ENCODE assay signal across 15 mouse cellular contexts in the genomic region with DNA sequence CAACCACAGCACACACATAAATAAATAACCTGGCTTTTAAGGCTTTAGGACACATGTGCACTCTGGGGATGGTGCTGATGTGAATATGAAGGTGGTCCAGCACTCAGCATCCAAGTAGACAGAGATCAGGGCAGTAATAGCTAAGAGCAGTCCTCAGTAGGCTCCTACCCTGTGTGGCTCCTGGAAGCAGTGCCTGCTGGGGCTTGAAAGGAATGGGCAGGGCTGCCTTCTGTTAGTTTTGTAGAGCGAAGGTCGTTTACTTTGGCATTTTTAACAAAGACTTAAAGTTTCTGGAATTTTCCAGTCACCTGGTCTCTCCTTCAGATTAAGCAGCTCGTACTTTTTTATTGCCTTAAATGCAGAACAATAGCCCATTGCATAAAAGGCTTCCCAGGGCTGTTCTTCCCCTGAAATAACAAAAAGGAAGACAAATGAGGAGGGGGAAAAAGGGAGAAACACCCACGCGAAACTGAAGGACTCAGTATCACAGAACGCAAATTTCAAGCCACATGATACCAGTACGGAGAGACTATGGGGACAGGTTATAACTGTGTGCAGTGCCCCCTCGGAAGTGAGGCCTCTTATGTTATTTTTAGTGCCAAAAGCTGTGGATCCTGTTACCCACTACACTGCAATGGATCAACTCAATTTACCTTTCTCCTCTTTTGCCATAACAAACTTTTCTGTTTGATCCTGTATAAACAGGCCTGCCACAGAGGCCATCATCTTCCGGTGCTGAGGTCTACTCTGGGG. TPM values are rescaled to one million over a fixed set of nuclear protein-coding genes. Genes with fewer than 3 reads are reported as not detected.
DNase-seq lines count a peak whose midpoint lies in the region; ATAC-seq and TF ChIP-seq lines count a peak whose summit lies in the region.
"Had no signal": no experiment of that assay in that cellular context is flagged by ENCODE, and none has a peak within 500 bp of the region (broad histone marks: within the 10 kb centered on the region; RNA-seq: fewer than 3 reads in every experiment).

No protein-coding gene starts in this region.

- TF ChIP-seq CTCF in layer of hippocampus, adult 2 months (conservative IDR thresholded peaks at IDR 0.05), result no peak
- no peak for TF ChIP-seq CTCF in kidney, adult 2 months (conservative IDR thresholded peaks at IDR 0.05; ENCODE audit: insufficient read depth, insufficient read length, low read depth, low read length)

- ATAC-seq in lung, embryonic 15.5 days (ENCODE audit: borderline replicate concordance, extremely low read depth, low FRiP score, low TSS enrichment), result no peak
- peak; percentile 83 for ATAC-seq in stomach, embryonic 16.5 days (ENCODE audit: insufficient read depth, low FRiP score)
- ATAC-seq in erythroblast, adult 5-6 weeks (replicated peaks; ENCODE audit: low FRiP score, poor library complexity, severe bottlenecking), result no peak
- ATAC-seq: forebrain, embryonic 15.5 days; liver, embryonic 12.5 days had no signal

- peaks cover 5% of the 10 kb centered on the region; the same call in 1 of the 2 replicates for H3K4me1 ChIP-seq in kidney, adult 2 months (ENCODE audit: control insufficient read depth, insufficient read depth, low read length)
- no peaks in the 10 kb centered on the region for H3K4me1 ChIP-seq in lung, embryonic 15.5 days
- 0 out of 2 replicates have a peak, but pooled peaks cover 6% of the 10 kb centered on the region for H3K4me1 ChIP-seq in stomach, embryonic 16.5 days (ENCODE audit: control insufficient read depth, insufficient read depth, low read length)
- H3K4me1 ChIP-seq: forebrain, embryonic 15.5 days; liver, embryonic 12.5 days had no signal

- H3K36me3 ChIP-seq in kidney, adult 2 months (ENCODE audit: control insufficient read depth, insufficient read depth, low read length), result no peaks in the 10 kb centered on the region
- H3K36me3 ChIP-seq in lung, embryonic 15.5 days, result no peaks in the 10 kb centered on the region
- no peaks in the 10 kb centered on the region for H3K36me3 ChIP-seq in stomach, embryonic 16.5 days (ENCODE audit: control insufficient read depth, insufficient read depth, low read length)
- H3K36me3 ChIP-seq: embryonic facial prominence, embryonic 13.5 days; forebrain, embryonic 15.5 days; liver, embryonic 12.5 days had no signal

- no peak for TF ChIP-seq POLR2A in kidney, adult 2 months (IDR thresholded peaks at IDR 0.05; ENCODE audit: low read depth, low read length)

- H3K27ac ChIP-seq in layer of hippocampus, adult 2 months, result peak overlapping the region; percentile 18; the same call in 1 of the 2 replicates
- H3K27ac ChIP-seq in kidney, adult 2 months (ENCODE audit: insufficient read depth, low read depth, low read length), result no peak overlapping the region
- H3K27ac ChIP-seq in lung, embryonic 15.5 days, result peak overlapping the region; percentile 57
- H3K27ac ChIP-seq in stomach, embryonic 16.5 days (ENCODE audit: low read length), result peak overlapping the region; percentile 89
- H3K27ac ChIP-seq: embryonic facial prominence, embryonic 13.5 days; forebrain, embryonic 15.5 days; liver, embryonic 12.5 days had no signal

- no peaks in the 10 kb centered on the region for H3K9me3 ChIP-seq in lung, embryonic 15.5 days
- H3K9me3 ChIP-seq in stomach, embryonic 16.5 days (replicated peaks; ENCODE audit: control insufficient read depth, low read length), result no peaks in the 10 kb centered on the region
- H3K9me3 ChIP-seq: embryonic facial prominence, embryonic 13.5 days; forebrain, embryonic 15.5 days; liver, embryonic 12.5 days had no signal

- no peaks in the 10 kb centered on the region for H3K27me3 ChIP-seq in kidney, adult 2 months (replicated peaks; ENCODE audit: control insufficient read depth, insufficient read depth, low read length)
- no peaks in the 10 kb centered on the region for H3K27me3 ChIP-seq in lung, embryonic 15.5 days
- no peaks in the 10 kb centered on the region for H3K27me3 ChIP-seq in stomach, embryonic 16.5 days (ENCODE audit: control insufficient read depth, insufficient read depth, low read length)
- H3K27me3 ChIP-seq: embryonic facial prominence, embryonic 13.5 days; forebrain, embryonic 15.5 days; liver, embryonic 12.5 days had no signal

- H3K4me3 ChIP-seq in layer of hippocampus, adult 2 months, result no peak overlapping the region
- H3K4me3 ChIP-seq in kidney, adult 2 months (ENCODE audit: insufficient read depth, low read depth, low read length), result no peak overlapping the region
- H3K4me3 ChIP-seq in lung, embryonic 15.5 days, result no peak overlapping the region
- H3K4me3 ChIP-seq in stomach, embryonic 16.5 days (replicated peaks; ENCODE audit: low read length), result no peak overlapping the region
- H3K4me3 ChIP-seq: embryonic facial prominence, embryonic 13.5 days; forebrain, embryonic 15.5 days; liver, embryonic 12.5 days had no signal

- no peak overlapping the region for H3K4me2 ChIP-seq in lung, embryonic 15.5 days
- H3K4me2 ChIP-seq in stomach, embryonic 16.5 days (ENCODE audit: low read depth, low read length), result no peak overlapping the region
- H3K4me2 ChIP-seq: embryonic facial prominence, embryonic 13.5 days; forebrain, embryonic 15.5 days; liver, embryonic 12.5 days had no signal

- WGBS in kidney, adult 2 months, result 50% methylated on average over 9 of the region's 9 CpGs
- 38% methylated on average over 9 of the region's 9 CpGs for WGBS in lung, embryonic 15.5 days
- 40% methylated on average over 9 of the region's 9 CpGs for WGBS in stomach, embryonic 16.5 days

- DNase-seq in layer of hippocampus, adult 2 months (ENCODE audit: low spot score in 2 of 2), result no peak
- no peak for DNase-seq in layer of hippocampus, postnatal 14 days (ENCODE audit: low spot score in 2 of 2)
- DNase-seq in kidney, adult 2 months, result peak; percentile 59
- no peak for DNase-seq in right cerebral cortex, postnatal 36 days (ENCODE audit: low spot score in 2 of 2)
- no peak for DNase-seq in layer of hippocampus, adult 9-11 months
- DNase-seq: adrenal gland, adult 8-10 months; cerebellum, postnatal 14 days; retina, postnatal 1 day had no signal

- no peak overlapping the region for H3K9ac ChIP-seq in lung, embryonic 15.5 days
- no peak overlapping the region for H3K9ac ChIP-seq in stomach, embryonic 16.5 days (ENCODE audit: low read length)
- H3K9ac ChIP-seq: embryonic facial prominence, embryonic 13.5 days; forebrain, embryonic 15.5 days; liver, embryonic 12.5 days had no signal

RNA-seq across cellular contexts. Expression of a gene that starts 44.1 kb away (rescaled TPM):
- total RNA-seq in layer of hippocampus, adult 2 months (2021), result 10 to 100 TPM; 35.7 to 36.3 TPM
- total RNA-seq in layer of hippocampus, postnatal 14 days (2021), result 10 to 100 TPM; 19.4 to 20.7 TPM
- polyA plus RNA-seq in kidney, adult 2 months (2012; rRNA removed), result 4.4 and 4.5 TPM in 2 replicates
- 1.1 and 1.5 TPM in 2 replicates for polyA plus RNA-seq in lung, embryonic 15.5 days (2015; fragmentation: Nextera tagmentation; extraction: Ambion mirVana)
- 1.8 and 2.7 TPM in 2 replicates for polyA plus RNA-seq in stomach, embryonic 16.5 days (2015; fragmentation: Nextera tagmentation; extraction: Ambion mirVana)
- total RNA-seq in erythroblast, adult 5-6 weeks (2015; ENCODE audit: low replicate concordance), result not detected in 2 replicates
- 0.14 TPM in 1 of 2 replicates, not detected in the other for total RNA-seq in erythroblast, adult 5-6 weeks (2017; ENCODE audit: low replicate concordance)
- total RNA-seq: monocyte, adult 5-6 weeks had no signal

Comparison
In these comparisons a context has a peak if more than half of its experiments do, and no peak if none do; other contexts are left out.
1. RNA of a gene that starts 44.1 kb away (total RNA-seq): 35.7 to 36.3 TPM in layer of hippocampus, adult 2 months and 19.4 to 20.7 TPM in layer of hippocampus, postnatal 14 days; 0.14 TPM in erythroblast, adult 5-6 weeks; every median in the first group is over 10 times any median in the second.